Mouse (Mus musculus) B cell, adult 2 months (primary cell): ENCODE results near the gene Pitpnc1.

ENCODE experiments used
- DNase-seq, 2 experiments: peaks; one replicate each; pipeline ENCODE4 v3.0.0; 2022

Gene Pitpnc1

GRCm38 (mm10) chr11:107437723-107438122 lies 32.8 kb downstream of the Pitpnc1 start:
- no peak for DNase-seq

GRCm38 (mm10) chr11:107435776-107436449 lies 34.6 kb downstream of the Pitpnc1 start:
- no peak for DNase-seq

GRCm38 (mm10) chr11:107431197-107431965 lies 39.1 kb downstream of the Pitpnc1 start:
- DNase-seq, result no peak

- DNase-seq, result no peak
Observed at GRCm38 (mm10) chr11:107428011-107428410, 42.5 kb downstream of the Pitpnc1 start.

GRCm38 (mm10) chr11:107424176-107424575 lies 46.3 kb downstream of the Pitpnc1 start:
- no peak for DNase-seq

GRCm38 (mm10) chr11:107422356-107422754 lies 48.1 kb downstream of the Pitpnc1 start:
- no peak for DNase-seq

- no peak for DNase-seq
Observed at GRCm38 (mm10) chr11:107421751-107422355, 48.6 kb downstream of the Pitpnc1 start.

GRCm38 (mm10) chr11:107419925-107420324 lies 50.6 kb downstream of the Pitpnc1 start:
- DNase-seq, result no peak

GRCm38 (mm10) chr11:107417041-107417583 lies 53.4 kb downstream of the Pitpnc1 start:
- DNase-seq, result peak; percentile 75 to 77

GRCm38 (mm10) chr11:107416561-107416926 lies 54.0 kb downstream of the Pitpnc1 start:
- no peak for DNase-seq

- no peak for DNase-seq
Observed at GRCm38 (mm10) chr11:107415901-107416560, 54.5 kb downstream of the Pitpnc1 start.

- no peak for DNase-seq
Observed at GRCm38 (mm10) chr11:107414996-107415747, 55.3 kb downstream of the Pitpnc1 start.

GRCm38 (mm10) chr11:107413251-107413655 lies 57.2 kb downstream of the Pitpnc1 start:
- peak in 1 of 2 experiments; percentile 8 for DNase-seq

- no peak for DNase-seq
Observed at GRCm38 (mm10) chr11:107412128-107412527, 58.4 kb downstream of the Pitpnc1 start.

- no peak for DNase-seq
Observed at GRCm38 (mm10) chr11:107411576-107411975, 58.9 kb downstream of the Pitpnc1 start.

- DNase-seq, result no peak
Observed at GRCm38 (mm10) chr11:107410804-107411203, 59.7 kb downstream of the Pitpnc1 start.

GRCm38 (mm10) chr11:107410090-107410732 lies 60.3 kb downstream of the Pitpnc1 start:
- DNase-seq, result no peak

GRCm38 (mm10) chr11:107408886-107409285 lies 61.6 kb downstream of the Pitpnc1 start:
- DNase-seq, result no peak

GRCm38 (mm10) chr11:107407698-107408097 lies 62.8 kb downstream of the Pitpnc1 start:
- DNase-seq, result no peak

- no peak for DNase-seq
Observed at GRCm38 (mm10) chr11:107405606-107406333, 64.7 kb downstream of the Pitpnc1 start.

- no peak for DNase-seq
Observed at GRCm38 (mm10) chr11:107403309-107403708, 67.2 kb downstream of the Pitpnc1 start.
